Mouse (Mus musculus): ENCODE data around the gene Rfx7. TPM values are rescaled to one million over a fixed set of nuclear protein-coding genes. Genes with fewer than 3 reads are reported as not detected.
A peak's percentile ranks its signal among the peaks of the same experiment; 100 is the strongest.
"Not testable (repeated sequence)": the region's sequence is repeated elsewhere in the genome, so short reads cannot be mapped to it uniquely, and the experiment has no call there.

Rfx7 gene
- total RNA-seq, 2 experiments from 2014 or later: 20.4 to 73.0 TPM

DNA sequence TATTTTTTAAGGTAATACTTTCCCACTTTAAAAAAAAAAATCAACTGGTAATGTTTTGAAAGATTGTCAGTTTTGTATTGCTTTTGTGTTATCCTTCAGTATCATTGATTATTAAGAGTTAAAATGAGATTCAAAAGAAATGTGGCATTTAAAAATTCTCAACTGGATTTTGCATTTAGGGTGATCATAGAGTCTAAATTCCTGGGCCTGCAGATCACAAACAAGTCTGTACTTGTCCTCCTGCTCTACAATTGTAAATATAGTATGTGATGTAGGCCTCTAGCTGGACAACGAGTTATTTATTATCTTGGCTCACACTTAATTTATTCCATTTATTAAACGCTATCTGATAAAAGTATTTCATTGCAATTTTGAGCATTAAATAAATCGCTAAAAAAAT, 3.4 kb downstream of the Rfx7 start:
- no peak for ATAC-seq (replicated peaks; ENCODE audit: poor library complexity, severe bottlenecking)

DNA sequence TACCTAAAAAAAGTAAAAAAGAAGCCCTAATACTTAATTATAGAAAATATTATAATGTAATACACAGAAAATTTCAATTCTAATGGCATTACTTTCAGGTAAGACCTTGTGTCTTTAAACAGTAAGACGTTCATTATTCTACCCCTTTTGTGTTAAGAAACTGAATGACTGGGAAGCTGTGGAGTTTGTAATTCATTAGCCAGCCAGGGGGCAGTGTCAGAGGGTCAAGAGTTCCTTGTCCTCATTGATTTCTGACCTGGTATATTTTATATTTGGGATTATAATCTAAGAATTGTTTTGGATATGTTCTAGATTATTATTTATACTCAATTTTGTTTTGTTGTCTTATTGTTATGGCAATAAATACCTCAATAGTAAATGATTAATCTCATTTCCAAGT, 5.0 kb downstream of the Rfx7 start:
- ATAC-seq (replicated peaks; ENCODE audit: poor library complexity, severe bottlenecking): no peak

DNA sequence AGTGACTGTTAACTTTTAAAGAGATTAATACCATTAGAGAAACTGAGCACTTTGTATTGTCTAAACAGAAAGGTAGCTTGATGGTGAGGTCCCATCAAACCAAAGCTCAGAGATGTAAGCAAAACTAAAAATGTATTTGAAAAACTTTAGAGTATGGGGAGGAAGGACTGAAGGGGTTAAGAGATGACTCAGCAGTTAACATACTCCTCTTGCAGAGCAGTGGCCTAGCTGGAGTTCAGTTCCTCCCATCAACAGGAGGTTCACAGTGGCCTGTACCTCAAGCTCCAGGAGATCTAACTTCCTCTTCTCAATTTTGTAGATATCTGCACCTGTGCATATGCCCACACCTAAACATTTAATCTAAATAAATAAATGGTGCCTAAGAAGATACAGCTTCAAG, 11.6 kb downstream of the Rfx7 start:
- peak; percentile 96 for ATAC-seq (replicated peaks; ENCODE audit: poor library complexity, severe bottlenecking)

DNA sequence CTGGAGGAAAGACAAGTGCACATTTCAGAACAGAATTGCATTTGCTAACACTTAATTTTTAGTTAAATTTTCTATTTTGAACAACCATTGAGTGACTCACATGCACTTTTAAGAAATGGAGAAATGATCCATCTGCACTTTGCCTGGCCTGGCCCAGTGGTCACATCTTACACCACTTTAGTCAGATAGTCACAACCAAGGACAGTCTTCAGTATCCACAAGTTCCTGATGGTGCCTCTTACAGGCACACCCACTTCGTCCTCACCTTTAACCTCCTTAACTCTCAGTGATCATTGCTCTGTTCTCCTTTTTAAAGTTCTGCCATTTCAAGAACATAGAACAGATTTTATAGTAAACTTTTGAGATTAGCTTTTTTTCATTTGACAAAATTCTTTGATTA, 26.7 kb downstream of the Rfx7 start:
- ATAC-seq (replicated peaks; ENCODE audit: poor library complexity, severe bottlenecking): peak; percentile 37

DNA sequence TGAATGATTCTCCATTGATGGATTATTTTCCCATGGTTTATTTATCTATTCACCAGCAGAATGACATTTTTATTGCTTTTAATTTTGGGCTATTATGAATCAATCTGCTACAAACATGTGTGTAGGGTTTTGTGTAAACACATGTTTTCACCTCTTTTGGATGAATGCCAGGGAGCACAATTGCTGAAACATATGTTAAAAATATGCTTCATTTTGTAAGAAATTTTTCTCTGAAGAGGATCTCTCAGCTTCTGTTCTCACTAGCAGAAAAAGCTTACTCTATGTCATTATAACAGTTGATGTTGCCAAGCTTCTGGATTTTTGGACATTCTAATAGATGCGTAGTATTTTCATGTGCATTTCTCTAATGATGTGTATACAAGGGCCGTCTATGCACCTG, 28.3 kb downstream of the Rfx7 start:
- no peak for ATAC-seq (replicated peaks; ENCODE audit: poor library complexity, severe bottlenecking)

DNA sequence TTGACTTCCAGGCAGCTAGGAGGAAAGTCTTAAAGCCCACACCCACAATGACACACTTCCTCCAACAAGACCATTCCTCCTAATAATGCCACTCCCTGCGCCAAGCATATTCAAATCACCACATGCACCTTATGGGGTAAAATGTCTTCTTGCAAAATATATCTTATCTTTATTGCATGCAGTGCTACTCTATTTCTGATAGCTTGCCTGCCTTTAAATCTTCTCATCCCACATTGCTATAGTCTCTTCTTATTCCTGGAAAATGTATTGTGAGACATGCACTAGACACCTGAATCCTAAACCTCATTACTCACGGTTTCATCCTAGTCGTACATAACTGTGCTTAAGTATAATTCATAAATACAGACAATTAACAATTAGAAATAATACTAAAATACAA, 31.2 kb downstream of the Rfx7 start:
- no peak for ATAC-seq (replicated peaks; ENCODE audit: poor library complexity, severe bottlenecking)

GRCm38 (mm10) chr9:72567116-72567515, 35.1 kb downstream of the Rfx7 start:
- no peak for ATAC-seq (replicated peaks; ENCODE audit: poor library complexity, severe bottlenecking)

DNA sequence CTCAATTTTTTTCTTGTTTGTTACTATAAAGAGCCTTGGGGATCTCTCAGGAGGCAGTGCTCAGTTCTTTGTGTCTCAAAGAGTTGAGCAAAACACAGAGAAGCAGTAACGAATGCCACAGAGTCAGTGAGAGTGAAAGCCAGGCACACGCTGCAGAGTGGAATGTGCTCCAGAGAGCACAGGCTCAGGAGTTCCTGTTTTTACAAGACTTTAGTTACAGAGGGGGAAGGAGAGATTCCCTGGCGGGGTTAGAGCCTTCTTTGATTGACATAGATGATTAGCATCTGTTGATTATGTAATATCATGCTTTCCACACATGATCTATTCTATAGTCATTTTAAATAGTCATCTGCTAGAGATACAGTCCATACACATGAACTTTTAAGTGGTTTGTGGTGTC, 48.2 kb downstream of the Rfx7 start:
- ATAC-seq (replicated peaks; ENCODE audit: poor library complexity, severe bottlenecking): peak; percentile 100

- no peak for ATAC-seq (replicated peaks; ENCODE audit: poor library complexity, severe bottlenecking)
These were observed 58.8 kb downstream of the Rfx7 start for GRCm38 (mm10) chr9:72590861-72591260.

DNA sequence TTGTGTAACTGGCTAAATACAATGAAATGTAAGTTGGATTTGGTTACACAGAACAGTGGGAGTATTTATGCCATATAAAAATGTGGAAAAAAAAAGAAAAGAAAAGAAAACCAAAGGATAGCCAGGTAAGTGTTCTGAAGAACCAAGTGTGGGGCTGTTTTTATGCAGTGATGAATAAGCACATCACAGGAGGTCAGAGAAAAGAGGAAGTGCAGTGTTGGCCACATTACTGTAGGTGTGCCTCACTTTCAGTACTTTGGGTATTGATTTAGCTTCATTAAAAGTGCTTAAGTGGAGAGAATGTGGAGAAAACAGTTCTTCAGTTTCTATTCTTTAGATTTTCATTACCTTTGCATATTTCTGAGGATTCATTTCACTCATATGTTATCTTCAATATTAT, 60.0 kb downstream of the Rfx7 start:
- peak; percentile 58 for ATAC-seq (replicated peaks; ENCODE audit: poor library complexity, severe bottlenecking)

DNA sequence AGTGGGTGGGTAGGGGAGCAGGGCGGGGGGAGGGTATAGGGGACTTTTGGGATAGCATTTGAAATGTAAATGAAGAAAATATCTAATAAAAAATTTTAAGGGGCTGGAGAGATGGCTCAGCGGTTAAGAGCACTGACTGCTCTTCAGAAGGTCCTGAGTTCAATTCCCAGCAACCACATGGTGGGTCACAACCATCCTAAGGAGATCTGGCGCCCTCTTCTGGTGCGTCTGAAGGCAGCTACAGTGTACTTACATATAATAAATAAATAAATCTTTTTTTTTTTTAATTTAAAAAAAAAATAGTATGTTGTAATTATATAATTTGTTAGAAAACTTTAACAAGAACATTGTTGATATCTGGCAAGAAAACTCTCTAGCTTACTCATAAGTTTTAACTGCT, 62.6 kb downstream of the Rfx7 start:
- not testable (repeated sequence) for ATAC-seq (replicated peaks; ENCODE audit: poor library complexity, severe bottlenecking)

DNA sequence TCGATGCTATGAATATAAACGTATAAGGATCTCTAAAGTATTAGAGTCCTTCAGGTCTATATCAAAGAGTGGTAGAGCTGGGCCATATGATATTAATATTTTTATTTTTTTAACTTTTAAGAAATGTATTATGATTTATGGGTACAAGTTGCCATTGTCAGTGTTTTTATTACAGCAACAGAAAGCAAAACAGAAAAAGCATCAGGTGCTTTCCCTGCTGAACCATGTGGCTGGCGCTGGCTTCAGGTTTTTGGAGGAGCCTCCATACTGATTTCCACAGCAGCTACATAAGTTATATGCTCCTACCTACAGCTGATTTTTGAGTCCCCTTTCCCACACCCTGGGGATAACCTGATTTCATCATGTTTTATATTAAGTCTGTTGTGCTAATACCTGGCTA, 68.1 kb downstream of the Rfx7 start:
- ATAC-seq (replicated peaks; ENCODE audit: poor library complexity, severe bottlenecking): no peak

DNA sequence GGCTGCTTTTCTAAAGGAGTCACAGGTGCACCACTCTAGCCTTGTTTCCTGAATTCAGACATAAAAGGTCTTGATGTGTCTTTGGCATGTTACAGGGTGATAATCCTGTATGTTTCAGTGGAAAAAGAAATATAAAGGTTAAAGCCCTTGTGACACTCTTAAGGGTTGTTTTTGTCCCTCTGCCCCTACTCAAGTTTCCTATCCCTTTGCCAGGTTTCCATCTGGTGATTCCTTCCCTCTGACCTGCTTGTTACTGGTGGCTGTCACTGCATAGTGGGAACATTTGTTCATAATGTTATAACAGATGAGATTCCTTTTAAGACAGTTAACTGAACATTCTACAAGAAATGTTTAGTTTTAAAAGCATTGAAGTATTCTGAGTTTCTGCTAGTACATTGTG, 77.7 kb downstream of the Rfx7 start:
- ATAC-seq (replicated peaks; ENCODE audit: poor library complexity, severe bottlenecking): no peak

DNA sequence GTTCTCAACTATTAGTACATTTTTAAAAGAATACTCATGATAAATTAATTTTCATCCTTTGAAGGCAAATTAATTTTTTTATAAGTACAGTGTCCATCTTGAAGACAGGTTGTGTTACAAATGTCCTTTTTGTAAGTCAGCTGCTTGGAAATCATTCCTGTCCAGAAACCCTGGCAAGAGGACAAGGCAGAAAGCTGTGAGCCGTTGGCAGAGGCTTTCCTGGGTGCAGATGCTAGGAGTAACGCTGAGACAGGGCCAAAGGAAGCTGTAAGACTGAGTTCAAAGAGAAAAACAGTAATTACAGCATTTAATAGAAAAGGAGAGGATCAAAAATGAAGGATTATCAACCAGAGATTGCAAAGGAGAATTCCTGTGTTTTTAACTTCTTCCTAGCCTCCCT, 81.8 kb downstream of the Rfx7 start:
- ATAC-seq (replicated peaks; ENCODE audit: poor library complexity, severe bottlenecking): no peak

DNA sequence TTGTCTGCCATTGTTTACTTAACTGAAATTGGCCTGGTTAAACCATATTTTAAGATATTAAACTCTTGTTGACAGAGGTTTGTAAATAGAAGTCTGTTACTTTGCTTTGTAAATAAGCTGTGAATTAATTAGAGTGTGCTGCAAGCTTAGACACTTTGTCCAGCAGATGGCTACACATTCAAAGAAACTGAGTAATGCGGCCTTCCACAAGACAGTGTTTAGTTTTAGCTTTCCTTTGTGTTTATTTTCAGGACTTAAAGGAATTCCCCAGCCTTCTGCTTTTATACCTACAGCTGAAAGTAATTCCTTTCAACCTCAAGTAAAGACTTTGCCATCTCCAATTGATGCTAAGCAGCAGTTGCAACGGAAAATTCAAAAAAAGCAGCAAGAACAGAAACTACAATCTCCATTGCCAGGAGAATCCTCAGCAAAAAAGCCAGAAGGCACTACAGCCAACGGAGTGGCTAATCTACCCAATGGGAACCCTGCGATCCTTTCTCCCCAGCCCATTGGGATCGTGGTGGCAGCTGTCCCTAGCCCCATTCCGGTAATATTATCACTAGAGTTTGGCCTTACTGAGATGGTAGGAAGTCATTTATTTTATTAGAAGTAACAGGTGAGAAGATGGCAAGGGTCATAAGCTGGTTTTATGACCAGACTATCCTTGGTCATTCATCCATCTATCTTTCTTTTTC, 82.9 kb downstream of the Rfx7 start:
- ATAC-seq (replicated peaks; ENCODE audit: poor library complexity, severe bottlenecking): no peak

DNA sequence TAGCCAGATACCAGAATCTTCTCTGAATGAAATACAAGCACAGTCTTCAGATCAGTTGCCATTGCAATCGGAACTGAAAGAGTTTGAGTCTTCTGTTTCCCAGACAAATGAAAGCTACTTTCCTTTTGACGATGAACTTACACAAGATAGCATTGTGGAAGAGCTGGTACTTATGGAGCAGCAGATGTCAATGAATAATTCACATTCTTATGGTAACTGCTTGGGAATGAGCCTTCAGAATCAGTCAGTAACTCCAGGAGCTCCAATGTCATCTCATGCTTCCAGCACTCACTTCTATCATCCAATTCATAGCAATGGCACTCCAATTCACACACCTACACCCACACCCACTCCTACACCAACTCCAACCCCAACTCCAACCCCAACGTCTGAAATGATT, 86.0 kb downstream of the Rfx7 start:
- no peak for ATAC-seq (replicated peaks; ENCODE audit: poor library complexity, severe bottlenecking)

- ATAC-seq (replicated peaks; ENCODE audit: poor library complexity, severe bottlenecking): peak; percentile 94
These were observed 91.6 kb downstream of the Rfx7 start for GRCm38 (mm10) chr9:72623605-72624004.

DNA sequence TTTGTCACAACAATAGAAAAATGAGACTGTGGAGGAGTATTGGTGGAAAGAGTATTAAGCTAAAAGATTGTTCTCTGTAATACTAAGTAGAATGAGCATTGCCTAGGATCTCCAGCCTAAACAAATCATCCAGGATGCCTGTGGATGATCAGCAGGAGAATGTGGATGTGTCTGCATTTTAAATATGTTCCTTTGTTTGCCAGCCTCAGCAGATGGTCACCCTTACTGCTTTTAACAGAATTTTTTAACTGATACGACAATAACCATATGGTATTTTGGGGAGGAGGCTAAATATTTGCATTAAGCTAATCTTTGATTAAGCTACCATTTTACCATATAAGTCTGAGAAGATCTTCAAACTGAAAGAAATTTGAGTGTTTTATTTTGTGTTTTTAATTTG, 95.6 kb downstream of the Rfx7 start:
- ATAC-seq (replicated peaks; ENCODE audit: poor library complexity, severe bottlenecking): no peak

- ATAC-seq (replicated peaks; ENCODE audit: poor library complexity, severe bottlenecking): 0 out of 2 replicates have a peak, but pooled peaks have one; percentile 12
These were observed 96.6 kb downstream of the Rfx7 start for GRCm38 (mm10) chr9:72628591-72628990.

GRCm38 (mm10) chr9:72632198-72632597, 100.2 kb downstream of the Rfx7 start:
- ATAC-seq (replicated peaks; ENCODE audit: poor library complexity, severe bottlenecking): no peak

DNA sequence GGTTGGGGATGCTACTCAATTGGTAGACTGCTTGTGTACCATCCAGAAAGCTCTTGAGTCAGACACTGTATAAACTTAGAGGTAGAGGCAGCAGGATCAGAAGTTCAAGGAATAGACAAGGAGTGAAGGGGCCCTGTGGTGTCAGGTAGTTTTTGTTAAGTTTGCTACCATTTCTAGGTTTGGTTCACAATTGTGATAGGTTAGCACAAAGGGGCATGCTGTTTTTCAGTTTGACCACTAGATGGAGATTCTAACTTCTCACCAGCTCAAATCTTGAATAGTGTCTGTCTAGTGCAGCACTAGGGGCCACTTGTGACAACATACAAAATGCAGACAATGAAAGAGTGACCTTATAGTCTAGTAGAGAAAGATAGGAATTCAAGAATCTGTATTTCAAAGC, 103.1 kb downstream of the Rfx7 start:
- ATAC-seq (replicated peaks; ENCODE audit: poor library complexity, severe bottlenecking): peak; percentile 52

DNA sequence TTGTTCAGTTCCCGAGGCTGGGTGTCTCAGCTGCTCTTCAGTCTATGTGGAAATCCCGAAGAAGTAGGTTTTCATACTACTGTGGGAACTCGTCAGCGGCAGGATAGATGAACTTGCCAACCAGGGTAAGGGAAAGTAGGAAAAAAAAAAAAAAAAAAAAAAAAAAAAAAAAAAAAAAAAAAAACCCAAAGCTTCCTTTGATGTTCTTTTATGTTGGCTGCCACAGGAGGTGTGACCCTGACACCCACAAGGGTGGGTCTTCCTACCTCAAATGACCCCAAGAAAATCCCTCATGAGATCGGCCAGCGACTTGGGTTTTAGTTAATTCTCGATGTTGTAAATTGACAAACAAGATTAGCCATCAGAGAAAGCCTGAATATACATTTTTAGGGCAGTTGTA, 104.5 kb downstream of the Rfx7 start:
- ATAC-seq (replicated peaks; ENCODE audit: poor library complexity, severe bottlenecking): no peak

DNA sequence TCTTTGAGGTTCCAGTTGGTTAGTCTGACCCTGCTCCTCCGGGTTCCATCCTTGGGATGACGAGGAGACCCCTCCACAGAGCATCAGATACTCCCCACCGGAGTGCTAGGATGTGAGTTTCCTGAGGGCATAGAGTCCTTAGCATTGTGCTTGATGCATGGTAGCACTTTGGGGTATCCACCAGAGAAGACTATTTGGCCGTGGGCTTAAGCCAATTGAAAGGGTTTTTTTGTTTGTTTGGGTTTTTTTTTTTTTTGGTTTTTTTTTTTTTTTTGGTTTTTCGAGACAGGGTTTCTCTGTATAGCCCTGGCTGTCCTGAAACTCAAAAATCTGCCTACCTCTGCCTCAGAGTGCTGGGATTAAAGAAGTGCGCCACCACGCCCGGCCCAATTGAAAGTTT, 105.2 kb downstream of the Rfx7 start:
- no peak for ATAC-seq (replicated peaks; ENCODE audit: poor library complexity, severe bottlenecking)

Measured in granulocyte monocyte progenitor cell, adult 5-6 weeks (primary cell).